Mouse (Mus musculus): ENCODE measurements around the gene Fsd1.

Fsd1 gene

DNA sequence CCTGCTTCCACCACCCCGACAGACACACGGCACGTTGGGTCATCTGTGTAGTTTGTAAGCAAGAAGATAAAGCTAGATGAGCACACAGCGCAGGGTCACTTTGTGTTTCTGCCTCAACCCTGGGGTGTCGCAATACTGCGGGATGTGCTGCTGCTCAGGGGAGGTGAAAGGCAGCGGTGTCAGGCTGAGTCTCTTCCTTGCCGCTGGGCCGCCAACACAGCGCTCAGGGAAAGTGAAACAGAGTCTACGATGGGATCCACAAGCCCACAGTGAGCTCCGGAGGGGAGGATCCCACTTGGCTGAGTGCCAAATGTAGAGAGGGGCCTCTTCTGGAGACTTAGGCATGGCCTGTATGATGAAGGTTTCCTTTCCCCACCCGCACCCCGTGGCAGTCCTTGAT is 23.1 kb upstream of the Fsd1 start:
- DNase-seq = peak; percentile 23

DNA sequence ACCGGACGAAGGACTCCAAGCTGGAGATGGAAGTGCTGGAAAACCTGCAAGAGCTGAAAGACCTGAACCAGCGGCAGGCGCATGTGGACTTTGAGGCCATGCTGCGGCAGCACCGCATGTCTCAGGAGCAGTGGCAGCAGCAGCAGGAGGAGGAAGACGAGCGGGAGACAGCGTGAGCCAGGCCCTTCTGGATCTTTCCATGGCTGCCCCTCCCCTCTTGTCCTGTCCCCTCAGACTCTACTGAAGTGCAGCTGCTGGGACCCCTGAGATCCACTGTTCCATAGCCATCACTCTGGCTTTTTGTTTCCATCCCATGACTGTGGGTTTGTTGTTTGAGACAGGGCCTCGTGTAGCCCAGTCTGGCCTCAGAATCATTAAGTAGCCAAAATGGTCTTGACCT is 21.8 kb upstream of the Fsd1 start:
- peak; percentile 40 for DNase-seq

- DNase-seq = peak; percentile 42
These were observed 21.3 kb upstream of the Fsd1 start for GRCm38 (mm10) chr17:55964996-55965395.

DNA sequence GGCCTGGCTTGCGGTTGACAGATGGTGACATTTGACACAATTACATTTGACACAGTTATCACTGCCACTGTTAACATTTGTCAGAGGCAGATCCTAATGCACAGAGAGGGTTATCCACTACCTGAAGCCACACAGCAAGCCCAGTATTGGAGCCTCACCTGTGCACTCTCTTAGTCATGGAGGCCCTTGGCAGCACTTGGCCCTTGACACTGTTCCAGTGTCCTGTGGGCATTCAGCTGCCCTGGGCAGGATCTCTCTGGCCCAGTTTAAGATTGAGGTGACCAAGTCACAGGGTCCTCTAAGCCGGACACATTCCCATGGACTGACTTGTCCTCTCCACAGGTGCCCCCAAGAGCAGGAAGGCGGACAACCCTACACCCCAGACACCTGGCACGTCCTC is 19.1 kb upstream of the Fsd1 start:
- DNase-seq = peak; percentile 49

- no peak for DNase-seq
These were observed 18.1 kb upstream of the Fsd1 start for GRCm38 (mm10) chr17:55968210-55968609.

- DNase-seq = peak; percentile 48
These were observed 16.7 kb upstream of the Fsd1 start for GRCm38 (mm10) chr17:55969560-55969959.

DNA sequence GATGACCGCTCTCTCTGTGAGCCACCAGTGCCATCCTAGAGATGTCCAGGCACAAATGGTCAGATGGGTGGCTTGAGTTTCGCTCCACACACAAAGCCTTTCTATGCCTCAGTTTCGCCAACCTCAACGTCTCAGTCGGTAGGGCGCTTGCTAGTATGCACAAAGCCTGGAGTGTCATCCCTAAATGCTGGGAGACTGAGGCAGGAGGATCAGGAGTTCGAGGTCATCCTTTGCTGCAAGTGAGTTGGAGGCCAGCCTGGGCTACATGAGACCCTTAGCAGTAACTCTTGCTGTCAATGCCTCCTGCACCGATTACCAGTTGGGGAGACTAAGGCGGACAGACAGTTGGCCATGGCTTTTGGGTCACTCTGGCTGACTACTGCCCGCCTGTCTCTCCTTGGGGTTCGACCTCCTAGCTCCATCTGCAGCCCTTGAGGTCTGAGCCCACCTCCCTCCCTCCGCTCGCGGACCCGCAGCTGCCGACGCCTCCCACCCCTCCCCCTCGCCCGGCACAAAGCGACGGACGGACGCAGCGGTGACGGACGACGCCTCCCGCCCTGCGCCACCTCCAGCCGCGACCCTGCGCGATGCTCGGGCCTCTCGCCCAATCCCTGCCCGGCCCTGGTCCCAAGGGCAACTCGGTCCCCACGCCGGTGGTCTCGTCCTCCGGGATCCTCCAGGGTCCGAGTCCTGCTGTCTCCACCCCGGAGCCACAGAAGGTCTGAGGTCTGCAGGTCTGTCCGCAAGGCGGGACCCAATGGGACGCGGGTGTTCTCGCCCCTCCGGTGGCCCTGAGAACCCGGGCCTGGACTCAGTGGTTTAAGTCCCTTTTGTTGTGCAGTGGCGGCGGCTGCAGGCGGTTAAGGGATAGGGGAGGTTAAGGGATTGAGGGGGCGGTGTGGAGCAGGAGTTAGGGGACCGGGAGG is 16.1 kb upstream of the Fsd1 start, which contains the start of gene Shd:
TSS of gene Shd (plus strand) at position 502 of the 926 bp plus-strand sequence.
- peak; percentile 66 for DNase-seq

DNA sequence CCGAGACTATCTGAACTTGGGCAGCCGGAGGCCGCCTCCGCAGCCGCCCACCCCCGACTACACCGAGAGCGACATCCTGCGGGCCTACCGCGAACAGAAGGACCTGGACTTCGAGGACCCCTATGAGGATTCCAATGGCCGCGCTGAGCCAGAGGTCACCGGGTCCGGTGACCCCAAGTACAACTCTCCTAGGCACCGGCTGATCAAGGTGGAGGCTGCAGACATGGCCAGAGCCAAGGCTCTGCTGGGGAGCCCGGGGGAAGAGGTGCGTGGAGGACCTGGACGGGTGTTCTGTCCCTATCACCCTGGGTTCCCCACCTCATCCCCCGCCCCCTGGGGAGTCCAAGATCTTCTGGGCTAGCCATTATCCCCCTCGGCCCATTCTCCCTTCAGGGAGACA is 14.9 kb upstream of the Fsd1 start:
- DNase-seq = peak; percentile 52

DNA sequence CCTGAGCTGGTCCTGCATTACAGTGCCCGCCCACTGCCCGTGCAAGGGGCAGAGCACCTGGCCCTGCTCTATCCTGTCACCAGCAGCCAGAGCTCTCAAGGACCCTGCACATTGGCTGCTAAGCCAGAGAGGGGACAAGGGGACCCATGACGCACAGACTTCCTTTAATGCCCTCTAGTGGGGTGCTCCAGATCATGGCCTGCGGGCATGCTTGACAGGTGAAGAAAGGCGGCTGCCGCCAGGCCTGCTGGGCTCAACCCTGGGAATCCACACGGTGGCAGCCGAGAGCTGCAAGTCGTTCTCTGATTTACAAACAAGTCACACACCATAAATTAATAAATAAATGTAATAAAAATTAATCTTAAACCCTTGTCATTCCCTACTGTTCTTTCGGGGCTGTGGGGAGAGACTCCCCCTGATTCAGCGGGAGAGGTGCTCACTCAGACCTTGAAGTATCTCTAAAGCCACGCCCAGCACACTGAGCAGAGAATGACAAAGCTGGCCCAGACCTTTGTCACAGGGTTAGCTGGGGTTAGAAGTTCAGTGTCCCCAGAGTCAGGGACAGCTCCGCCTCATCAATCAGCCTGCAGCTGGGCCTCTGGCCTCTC is 9.9 kb upstream of the Fsd1 start:
- DNase-seq = peak; percentile 85

DNA sequence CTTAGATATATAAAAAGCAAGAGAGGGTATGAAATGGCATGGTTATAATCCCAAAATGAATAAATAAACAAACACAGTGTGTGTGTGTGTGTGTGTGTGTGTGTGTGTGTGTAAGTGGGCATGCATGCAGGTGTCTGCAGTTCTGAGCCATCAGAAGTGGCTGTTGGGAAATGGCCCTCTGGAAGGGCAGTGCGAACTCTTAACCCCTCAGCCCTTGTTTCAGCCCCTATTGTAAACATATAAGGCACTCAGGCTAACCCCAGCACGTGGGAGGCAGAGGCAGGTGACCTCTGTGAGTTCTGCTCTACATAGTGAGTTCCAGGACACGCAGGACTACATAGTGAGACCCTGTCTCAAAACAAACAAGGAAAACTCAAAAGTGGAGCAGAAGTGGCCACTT is 9.0 kb upstream of the Fsd1 start:
- no peak for DNase-seq

DNA sequence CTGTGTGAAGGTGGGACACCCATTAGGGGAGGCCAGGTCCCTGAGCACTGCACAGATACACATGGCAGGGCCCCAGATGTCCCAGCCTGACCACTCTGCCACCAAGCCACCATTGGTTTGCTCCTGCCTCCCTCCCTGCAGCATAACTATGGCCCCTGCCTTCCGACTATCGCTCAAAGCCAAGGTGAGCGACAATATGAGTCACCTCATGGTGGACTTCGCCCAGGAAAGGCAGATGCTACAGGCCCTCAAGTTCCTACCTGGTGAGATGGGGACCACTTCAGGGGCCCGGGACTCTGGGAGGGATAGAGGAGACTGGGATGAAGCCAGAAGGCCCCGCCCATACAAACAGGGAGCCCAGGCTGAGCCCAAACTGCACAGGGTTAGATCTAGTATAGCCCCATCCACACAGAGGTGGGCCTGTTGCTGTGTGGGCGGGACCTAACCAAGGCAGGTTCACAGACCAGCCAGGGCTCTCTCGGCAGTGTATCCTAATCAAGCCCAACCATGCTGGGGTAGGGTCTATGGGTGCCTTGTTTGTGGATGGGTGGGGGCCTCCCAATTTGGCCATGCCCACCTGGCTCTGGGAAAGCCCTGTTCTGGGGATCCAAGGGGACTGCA is 4.1 kb downstream of the Fsd1 start:
- DNase-seq = no peak

GRCm38 (mm10) chr17:55996007-55996406 is 9.7 kb downstream of the Fsd1 start:
- DNase-seq = no peak

GRCm38 (mm10) chr17:55999794-56000499 is 13.6 kb downstream of the Fsd1 start:
- DNase-seq = no peak

DNA sequence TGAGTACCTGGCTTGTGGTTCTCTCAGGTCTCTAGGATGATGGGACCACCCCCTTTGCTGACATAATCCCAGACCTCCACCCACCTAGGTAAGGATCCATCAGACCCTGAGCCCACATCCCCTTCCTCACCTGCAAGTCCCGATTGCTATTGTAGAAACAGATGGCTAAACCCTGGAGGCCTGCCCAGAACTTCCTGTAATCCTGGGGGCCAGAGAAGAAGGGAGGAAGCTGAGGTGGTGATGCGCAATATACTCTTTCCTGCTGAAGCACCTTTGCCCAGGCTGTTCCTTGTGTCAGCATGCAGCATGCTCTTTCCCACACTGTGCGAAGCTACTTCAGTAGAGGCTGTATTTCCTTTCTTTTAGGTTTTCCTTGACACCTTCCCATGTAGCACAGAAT is 16.7 kb downstream of the Fsd1 start:
- peak; percentile 60 for DNase-seq

GRCm38 (mm10) chr17:56005415-56006061 is 19.2 kb downstream of the Fsd1 start, which contains the start of the genes Stap2 and Mpnd:
Stap2 (minus strand) TSS chr17:56005584.
Mpnd (plus strand) TSS chr17:56005711.
- DNase-seq = peak; percentile 79

GRCm38 (mm10) chr17:56006956-56007355 is 20.6 kb downstream of the Fsd1 start:
- peak; percentile 72 for DNase-seq

DNA sequence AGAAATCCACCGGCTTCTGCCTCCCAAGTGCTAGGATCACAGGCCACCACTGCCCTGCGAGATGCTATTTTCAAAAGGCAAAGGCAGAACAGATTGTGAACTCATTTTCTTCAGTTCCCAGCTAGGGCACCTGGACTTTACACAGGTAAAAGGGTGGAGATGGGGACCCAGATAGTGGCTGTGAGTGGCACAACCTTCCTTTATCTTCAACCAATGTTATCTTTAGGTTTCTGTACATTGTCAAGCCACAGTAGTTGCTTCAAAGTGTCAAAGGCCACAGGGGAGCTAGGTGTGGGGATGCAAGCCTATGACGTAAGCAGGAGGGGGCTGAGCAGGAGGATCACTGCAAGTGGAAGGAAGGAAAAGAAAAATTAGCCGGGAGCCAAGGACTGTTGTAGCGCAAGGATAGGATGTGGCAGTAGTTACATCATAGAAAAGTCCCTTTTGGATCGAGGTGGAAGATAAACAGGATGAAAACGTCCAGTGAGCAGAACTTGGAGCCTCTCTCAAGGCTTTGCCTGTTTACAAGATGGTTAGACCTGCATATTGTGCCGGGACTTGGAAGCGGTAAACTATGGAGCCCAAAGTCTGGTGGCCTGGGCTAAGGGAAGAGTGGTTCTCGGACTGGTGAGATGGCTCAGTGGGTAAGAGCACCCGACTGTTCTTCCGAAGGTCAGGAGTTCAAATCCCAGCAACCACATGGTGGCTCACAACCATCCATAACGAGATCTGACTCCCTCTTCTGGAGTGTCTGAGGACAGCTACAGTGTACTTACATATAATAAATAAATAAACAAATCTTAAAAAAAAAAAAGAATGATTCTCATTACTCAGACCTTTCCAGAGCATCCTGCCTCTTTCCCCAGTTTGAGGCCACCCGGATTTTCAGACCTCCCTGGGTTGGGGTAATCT is 21.4 kb downstream of the Fsd1 start:
- peak; percentile 57 for DNase-seq

DNA sequence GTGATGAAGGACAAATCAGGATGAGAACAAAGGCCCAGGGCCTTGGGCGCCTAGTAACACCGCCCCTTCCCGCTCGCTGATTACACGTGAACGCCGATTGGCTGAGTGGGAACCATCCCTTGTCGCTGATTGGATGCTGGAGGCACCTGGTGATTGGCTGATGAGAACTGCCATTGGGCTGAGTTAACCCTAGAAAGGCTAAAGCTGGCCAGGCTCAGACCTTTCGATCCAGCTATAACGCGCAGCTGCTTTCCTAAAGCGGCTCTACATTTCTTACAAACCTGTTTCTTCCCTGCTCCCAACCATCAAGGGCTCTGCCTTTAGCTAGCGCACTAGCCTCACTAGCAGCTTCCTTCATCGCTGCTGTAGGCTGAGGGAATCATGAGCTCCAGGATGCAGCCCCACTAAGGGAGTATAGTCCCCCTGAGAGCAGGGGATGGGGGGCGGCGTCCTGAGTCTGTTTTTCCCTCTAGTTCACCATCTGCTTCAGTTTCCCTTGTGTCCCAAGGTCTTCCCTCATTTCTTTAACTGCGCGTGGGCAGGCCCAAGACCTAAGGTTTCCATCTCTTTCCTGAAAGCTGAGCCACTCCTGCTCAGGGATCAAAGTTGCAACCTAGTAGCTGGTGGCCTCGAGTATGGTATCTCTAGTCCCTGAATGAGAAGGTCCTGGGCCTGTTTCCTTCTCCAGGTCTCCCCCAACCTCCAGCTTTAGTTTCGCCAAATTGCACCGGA is 22.2 kb downstream of the Fsd1 start:
- DNase-seq = peak; percentile 94

DNA sequence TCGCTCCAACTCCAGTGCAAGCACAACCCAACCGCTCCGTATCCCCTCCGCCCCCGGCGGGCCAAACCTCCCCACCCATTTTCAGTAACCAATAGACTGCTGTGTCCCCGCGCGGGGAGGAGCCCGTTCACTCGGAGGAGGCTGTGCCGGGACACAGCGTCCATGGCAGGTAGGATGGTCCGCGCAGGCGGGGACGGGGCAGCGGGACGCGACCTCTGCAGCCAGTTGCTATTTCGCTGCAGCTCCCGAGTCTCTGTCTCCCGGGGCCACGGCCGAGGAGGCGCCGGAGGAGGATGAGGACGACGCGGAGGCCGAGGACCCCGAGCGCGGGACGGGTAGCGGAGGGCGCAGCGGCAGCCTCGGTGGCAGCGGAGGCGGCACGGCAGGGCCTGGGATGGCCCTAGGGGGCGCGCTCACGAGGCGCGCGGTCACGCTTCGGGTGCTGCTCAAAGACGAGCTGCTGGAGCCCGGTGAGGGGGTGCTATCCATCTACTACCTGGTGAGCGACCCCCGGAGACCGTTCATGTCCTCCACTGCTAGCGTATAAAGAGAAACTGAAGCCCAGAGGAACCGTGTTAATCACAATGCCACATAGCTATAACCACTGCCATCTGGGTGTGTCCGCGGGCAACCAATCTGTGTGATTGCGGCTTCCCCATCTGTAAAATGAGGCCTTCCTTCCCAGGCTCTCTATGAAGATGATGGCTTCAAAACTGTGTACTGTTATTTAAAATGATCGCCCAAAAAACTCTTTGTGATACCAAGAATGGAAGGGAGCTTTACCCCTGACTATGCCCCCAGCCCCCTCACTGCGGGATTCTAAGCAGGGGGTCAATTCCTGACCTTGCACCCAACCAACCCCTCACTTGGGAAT is 23.0 kb downstream of the Fsd1 start:
- DNase-seq = peak; percentile 93

DNA sequence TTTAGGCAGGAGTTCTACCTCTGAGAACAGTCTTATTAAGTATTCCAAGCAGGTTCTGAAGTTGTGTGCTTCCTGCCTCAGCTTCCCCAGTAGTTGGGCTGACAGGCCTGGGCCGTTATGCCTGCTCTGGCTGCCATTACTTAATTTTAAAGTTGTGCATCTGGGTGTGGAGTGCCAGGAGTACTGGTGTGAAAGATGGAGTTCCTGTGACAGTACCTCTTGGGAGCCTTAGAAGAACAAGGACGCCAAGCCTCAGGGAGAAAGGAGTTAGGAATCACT is 23.6 kb downstream of the Fsd1 start:
- DNase-seq = peak; percentile 55

Measured in cerebellum, adult 11-12 months (tissue).